Mouse (Mus musculus): ENCODE measurements at regions not wholly inside any gene's neighbourhood (a gene's known extent, or its start where the extent isn't known, plus 50 kb on each side); places are given as distances from the start of the nearest gene placed in this dataset.

- no peak for DNase-seq (ENCODE audit: low spot score in 2 of 2)
These were observed 84.8 kb upstream of the Calm2 start for GRCm38 (mm10) chr17:87531411-87532157.

GRCm38 (mm10) chr17:87532158-87532545, 85.4 kb upstream of the Calm2 start:
- no peak for DNase-seq (ENCODE audit: low spot score in 2 of 2)

GRCm38 (mm10) chr17:87532762-87533161, 86.0 kb upstream of the Calm2 start:
- DNase-seq (ENCODE audit: low spot score in 2 of 2), result no peak

- DNase-seq (ENCODE audit: low spot score in 2 of 2), result no peak
These were observed 86.2 kb upstream of the Epcam start for GRCm38 (mm10) chr17:87549568-87549967.

GRCm38 (mm10) chr17:87550518-87551164, 85.1 kb upstream of the Epcam start:
- no peak for DNase-seq (ENCODE audit: low spot score in 2 of 2)

- no peak for DNase-seq (ENCODE audit: low spot score in 2 of 2)
These were observed 81.2 kb upstream of the Epcam start for GRCm38 (mm10) chr17:87554561-87554960.

- no peak for DNase-seq (ENCODE audit: low spot score in 2 of 2)
These were observed 77.4 kb upstream of the Epcam start for GRCm38 (mm10) chr17:87558419-87558818.

GRCm38 (mm10) chr17:87559641-87560040, 76.1 kb upstream of the Epcam start:
- no peak for DNase-seq (ENCODE audit: low spot score in 2 of 2)

- no peak for DNase-seq (ENCODE audit: low spot score in 2 of 2)
These were observed 74.9 kb upstream of the Epcam start for GRCm38 (mm10) chr17:87560923-87561322.

GRCm38 (mm10) chr17:87563375-87563774, 72.4 kb upstream of the Epcam start:
- no peak for DNase-seq (ENCODE audit: low spot score in 2 of 2)

GRCm38 (mm10) chr17:87565631-87566030, 70.1 kb upstream of the Epcam start:
- DNase-seq (ENCODE audit: low spot score in 2 of 2), result no peak

GRCm38 (mm10) chr17:87566296-87566695, 69.5 kb upstream of the Epcam start:
- no peak for DNase-seq (ENCODE audit: low spot score in 2 of 2)

- DNase-seq (ENCODE audit: low spot score in 2 of 2), result no peak
These were observed 68.8 kb upstream of the Epcam start for GRCm38 (mm10) chr17:87566996-87567395.

GRCm38 (mm10) chr17:87567475-87567874, 68.3 kb upstream of the Epcam start:
- DNase-seq (ENCODE audit: low spot score in 2 of 2), result no peak

GRCm38 (mm10) chr17:87569981-87570380, 65.8 kb upstream of the Epcam start:
- no peak for DNase-seq (ENCODE audit: low spot score in 2 of 2)

- DNase-seq (ENCODE audit: low spot score in 2 of 2), result no peak
These were observed 65.0 kb upstream of the Epcam start for GRCm38 (mm10) chr17:87570676-87571344.

GRCm38 (mm10) chr17:87571345-87571932, 64.3 kb upstream of the Epcam start:
- DNase-seq (ENCODE audit: low spot score in 2 of 2), result peak; percentile 86 to 96

GRCm38 (mm10) chr17:87583575-87583974, 52.2 kb upstream of the Epcam start:
- no peak for DNase-seq (ENCODE audit: low spot score in 2 of 2)

GRCm38 (mm10) chr17:87585355-87585754, 50.4 kb upstream of the Epcam start:
- DNase-seq (ENCODE audit: low spot score in 2 of 2), result no peak

Data from frontal cortex, postnatal 14 days (tissue).